Mouse (Mus musculus) lung, embryonic 16.5 days (tissue): ENCODE measurements at regions not wholly inside any gene's neighbourhood (a gene's known extent, or its start where the extent isn't known, plus 50 kb on each side); places are given as distances from the start of the nearest gene placed in this dataset.
"Not testable (repeated sequence)": the region's sequence is repeated elsewhere in the genome, so short reads cannot be mapped to it uniquely, and the experiment has no call there.

ENCODE experiments used
- ATAC-seq: fragments of 200-750 bp; cut with Nextera tagmentation; 2 replicates; pipeline ENCODE4 v1.8.0; 2017; ENCODE audit warnings: low read depth, mild to moderate bottlenecking, moderate library complexity
- H3K27ac ChIP-seq: fragments of 300-500 bp; sonication (generic); 2 replicates; pipeline ENCODE4 v1.5.1; 2014; ENCODE audit warnings: mild to moderate bottlenecking, control low read depth, low read length
- H3K27me3 ChIP-seq: fragments of 300-500 bp; sonication (generic); 2 replicates; pipeline ENCODE4 v1.6.1; 2014; ENCODE audit warnings: low read depth, low read length, mixed read lengths; ENCODE audit not compliant: control insufficient read depth, insufficient read depth
- H3K36me3 ChIP-seq: fragments of 300-500 bp; sonication (generic); 2 replicates; pipeline ENCODE4 v1.6.1; 2014; ENCODE audit warnings: low read length; ENCODE audit not compliant: control insufficient read depth, insufficient read depth
- H3K4me1 ChIP-seq: fragments of 300-500 bp; sonication (generic); replicated peaks from 2 replicates; pipeline ENCODE4 v1.6.1; 2014; ENCODE audit warnings: low read length, mixed read lengths; ENCODE audit not compliant: control insufficient read depth, insufficient read depth
- H3K4me2 ChIP-seq: fragments of 300-500 bp; sonication (generic); 2 replicates; pipeline ENCODE4 v1.6.1; 2014; ENCODE audit warnings: low read depth, low read length, control low read depth
- H3K4me3 ChIP-seq: fragments of 300-500 bp; sonication (generic); 2 replicates; pipeline ENCODE4 v1.5.1; 2014; ENCODE audit warnings: mild to moderate bottlenecking, low read length, control low read depth
- H3K9ac ChIP-seq: fragments of 300-500 bp; sonication (generic); 2 replicates; pipeline ENCODE4 v1.6.1; 2014; ENCODE audit warnings: low read length, control low read depth
- H3K9me3 ChIP-seq: fragments of 300-500 bp; sonication (generic); 2 replicates; pipeline ENCODE4 v1.6.1; 2016; ENCODE audit warnings: low read length; ENCODE audit not compliant: control insufficient read depth
- whole genome bisulfite sequencing: fragments of 180-500 bp; shearing (Covaris S2); extraction: QIAGEN DNeasy Blood & Tissue Kit; methylation state at CpG from one replicate; pipeline ENCODE4 v1.1.7; 2014; 5-methylcytosine and 5-hydroxymethylcytosine counted together

GRCm38 (mm10) chr1:128508816-128509461 is 83.2 kb downstream of the Cxcr4 start:
- Histone ChIP-seq H3K4me1 (no peaks in the 10 kb centered on the region), H3K27ac (no peak overlapping the region), H3K27me3 (no peaks in the 10 kb centered on the region), H3K36me3 (no peaks in the 10 kb centered on the region), H3K9me3 (no peaks in the 10 kb centered on the region), H3K9ac (no peak overlapping the region), H3K4me2 (no peak overlapping the region), H3K4me3 (no peak overlapping the region)
- 69% methylated on average over 2 of the region's 2 CpGs for WGBS
- no peak for ATAC-seq

GRCm38 (mm10) chr1:128506551-128507313 is 85.4 kb downstream of the Cxcr4 start:
- no peak for ATAC-seq
- WGBS, result 75% methylated on average over 4 of the region's 4 CpGs

GRCm38 (mm10) chr1:128504371-128504770 is 87.2 kb upstream of the Dars start:
- Histone ChIP-seq H3K27ac (no peak overlapping the region), H3K4me2 (no peak overlapping the region), H3K36me3 (no peaks in the 10 kb centered on the region), H3K27me3 (no peaks in the 10 kb centered on the region), H3K4me1 (no peaks in the 10 kb centered on the region), H3K9ac (no peak overlapping the region), H3K9me3 (no peaks in the 10 kb centered on the region), H3K4me3 (no peak overlapping the region)
- no peak for ATAC-seq
- 57% methylated on average over 4 of the region's 4 CpGs for WGBS

More at GRCm38 (mm10) chr1:128506551-128507313, 85.4 kb downstream of the Cxcr4 start:
- no peaks in the 10 kb centered on the region for H3K27me3 ChIP-seq
- H3K4me1 ChIP-seq, result no peaks in the 10 kb centered on the region
- H3K4me3 ChIP-seq, result no peak overlapping the region
- no peaks in the 10 kb centered on the region for H3K9me3 ChIP-seq
- no peaks in the 10 kb centered on the region for H3K36me3 ChIP-seq
- no peak overlapping the region for H3K9ac ChIP-seq
- no peak overlapping the region for H3K4me2 ChIP-seq
- H3K27ac ChIP-seq, result no peak overlapping the region

- H3K36me3 ChIP-seq, result no peaks in the 10 kb centered on the region
- H3K9ac ChIP-seq, result no peak overlapping the region
- no peak overlapping the region for H3K27ac ChIP-seq
- H3K4me2 ChIP-seq, result no peak overlapping the region
- H3K4me1 ChIP-seq, result no peaks in the 10 kb centered on the region
- no peak overlapping the region for H3K4me3 ChIP-seq
- H3K9me3 ChIP-seq, result no peaks in the 10 kb centered on the region
- 15% methylated on average over 9 of the region's 9 CpGs for WGBS
- ATAC-seq, result peak; percentile 83
- H3K27me3 ChIP-seq, result no peaks in the 10 kb centered on the region
Observed at GRCm38 (mm10) chr1:128498042-128498772, 81.0 kb upstream of the Dars start.

- no peaks in the 10 kb centered on the region for H3K27me3 ChIP-seq
- no peak overlapping the region for H3K4me2 ChIP-seq
- no peak overlapping the region for H3K4me3 ChIP-seq
- no peaks in the 10 kb centered on the region for H3K4me1 ChIP-seq
- H3K9ac ChIP-seq, result no peak overlapping the region
- 94% methylated on average over 2 of the region's 2 CpGs for WGBS
- ATAC-seq, result no peak
- H3K9me3 ChIP-seq, result no peaks in the 10 kb centered on the region
- H3K36me3 ChIP-seq, result no peaks in the 10 kb centered on the region
- no peak overlapping the region for H3K27ac ChIP-seq
Observed at GRCm38 (mm10) chr1:128492251-128492650, 75.1 kb upstream of the Dars start.

GRCm38 (mm10) chr1:128487181-128487580 is 70.0 kb upstream of the Dars start:
- H3K4me2 ChIP-seq, ATAC-seq, H3K4me1 ChIP-seq, H3K36me3 ChIP-seq, H3K27ac ChIP-seq, H3K4me3 ChIP-seq, H3K27me3 ChIP-seq, H3K9ac ChIP-seq, H3K9me3 ChIP-seq: not testable (repeated sequence)
- WGBS, result 67% methylated on average over 3 of the region's 4 CpGs

- no peak overlapping the region for H3K9ac ChIP-seq
- no peaks in the 10 kb centered on the region for H3K27me3 ChIP-seq
- H3K36me3 ChIP-seq, result no peaks in the 10 kb centered on the region
- ATAC-seq, result no peak
- no peak overlapping the region for H3K27ac ChIP-seq
- H3K9me3 ChIP-seq, result no peaks in the 10 kb centered on the region
- no peak overlapping the region for H3K4me3 ChIP-seq
- WGBS, result 71% methylated on average over 6 of the region's 6 CpGs
- H3K4me2 ChIP-seq, result no peak overlapping the region
- H3K4me1 ChIP-seq, result no peaks in the 10 kb centered on the region
Observed at GRCm38 (mm10) chr1:128478376-128478775, 61.2 kb upstream of the Dars start.

- Histone ChIP-seq H3K9ac (no peak overlapping the region), H3K4me3 (no peak overlapping the region), H3K36me3 (no peaks in the 10 kb centered on the region), H3K27me3 (no peaks in the 10 kb centered on the region), H3K4me2 (no peak overlapping the region), H3K4me1 (no peaks in the 10 kb centered on the region), H3K9me3 (no peaks in the 10 kb centered on the region), H3K27ac (no peak overlapping the region)
- no peak for ATAC-seq
- 69% methylated on average over 2 of the region's 2 CpGs for WGBS
Observed at GRCm38 (mm10) chr1:128477653-128478052, 60.5 kb upstream of the Dars start.

- Histone ChIP-seq H3K4me2 (peak overlapping the region; percentile 49), H3K4me3 (peak overlapping the region; percentile 26), H3K27ac (no peak overlapping the region), H3K36me3 (no peaks in the 10 kb centered on the region), H3K9me3 (no peaks in the 10 kb centered on the region), H3K27me3 (no peaks in the 10 kb centered on the region), H3K4me1 (peaks cover 5% of the 10 kb centered on the region; the same call in 1 of the 2 replicates), H3K9ac (no peak overlapping the region)
- WGBS, result 25% methylated on average over 15 of the region's 15 CpGs
- peak; percentile 21; the same call in 1 of the 2 replicates for ATAC-seq
Observed at GRCm38 (mm10) chr1:128472713-128473230, 55.6 kb upstream of the Dars start.
